Mouse (Mus musculus) lung, embryonic 15.5 days (tissue): ENCODE measurements at regions not wholly inside any gene's neighbourhood (a gene's known extent, or its start where the extent isn't known, plus 50 kb on each side); places are given as distances from the start of the nearest gene placed in this dataset.
A peak's percentile ranks its signal among the peaks of the same experiment; 100 is the strongest.

Experiments used
- ATAC-seq: fragments of 200-750 bp; cut with Nextera tagmentation; 2 replicates; pipeline ENCODE4 v1.8.0; 2017; ENCODE audit warnings: moderate number of reproducible peaks, borderline replicate concordance; ENCODE audit not compliant: low FRiP score, low TSS enrichment; ENCODE audit errors: extremely low read depth
- H3K27ac ChIP-seq: fragments of 300-500 bp; sonication (generic); 2 replicates; pipeline ENCODE4 v1.5.1; 2015; ENCODE audit warnings: moderate library complexity, mild to moderate bottlenecking, inconsistent platforms
- H3K27me3 ChIP-seq: fragments of 300-500 bp; sonication (generic); 2 replicates; pipeline ENCODE4 v1.6.1; 2015; ENCODE audit warnings: inconsistent platforms
- H3K36me3 ChIP-seq: fragments of 300-500 bp; sonication (generic); 2 replicates; pipeline ENCODE4 v1.6.1; 2015; ENCODE audit warnings: inconsistent platforms
- H3K4me1 ChIP-seq: fragments of 300-500 bp; sonication (generic); 2 replicates; pipeline ENCODE4 v1.6.1; 2015; ENCODE audit warnings: inconsistent platforms
- H3K4me2 ChIP-seq: fragments of 300-500 bp; sonication (generic); 2 replicates; pipeline ENCODE4 v1.6.1; 2015; ENCODE audit warnings: inconsistent platforms, mild to moderate bottlenecking, moderate library complexity
- H3K4me3 ChIP-seq: fragments of 300-500 bp; sonication (generic); 2 replicates; pipeline ENCODE4 v1.5.1; 2015; ENCODE audit warnings: mild to moderate bottlenecking, inconsistent platforms
- H3K9ac ChIP-seq: fragments of 300-500 bp; sonication (generic); 2 replicates; pipeline ENCODE4 v1.6.1; 2015; ENCODE audit warnings: inconsistent platforms
- H3K9me3 ChIP-seq: fragments of 300-500 bp; sonication (generic); 2 replicates; pipeline ENCODE4 v1.6.1; 2016; ENCODE audit warnings: inconsistent platforms
- WGBS: fragments of 180-500 bp; shearing (Covaris S2); methylation state at CpG from one replicate; pipeline ENCODE4 v1.1.7; 2015; 5-methylcytosine and 5-hydroxymethylcytosine counted together

DNA sequence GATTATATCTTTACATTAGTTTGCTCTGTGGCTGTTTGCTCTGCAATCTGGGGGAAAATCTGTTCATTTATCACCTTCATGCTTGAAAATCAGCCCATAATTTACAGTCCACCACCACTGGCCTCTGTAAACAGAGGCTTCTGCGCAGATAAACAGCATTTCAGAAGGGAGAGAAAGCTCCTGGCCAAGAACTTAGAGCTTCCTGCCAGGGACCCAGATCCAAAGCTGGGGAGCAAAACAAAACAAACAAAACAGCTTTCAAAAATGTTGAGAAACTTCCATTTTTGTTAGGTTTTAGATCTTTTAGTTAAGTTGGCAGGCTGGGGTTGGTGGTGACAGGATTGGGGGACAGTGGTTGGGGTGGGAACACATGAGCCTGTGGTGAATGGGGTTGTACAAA, 666.7 kb upstream of the Kdm8 start:
- H3K9me3 ChIP-seq: no peaks in the 10 kb centered on the region
- no peaks in the 10 kb centered on the region for H3K36me3 ChIP-seq
- H3K27me3 ChIP-seq: no peaks in the 10 kb centered on the region
- no peak overlapping the region for H3K27ac ChIP-seq
- H3K9ac ChIP-seq: no peak overlapping the region
- peak; percentile 42; the same call in 1 of the 2 replicates for ATAC-seq
- H3K4me3 ChIP-seq: no peak overlapping the region
- no peaks in the 10 kb centered on the region for H3K4me1 ChIP-seq
- no peak overlapping the region for H3K4me2 ChIP-seq
- WGBS: 24% methylated on average over 1 of the region's 1 CpGs

DNA sequence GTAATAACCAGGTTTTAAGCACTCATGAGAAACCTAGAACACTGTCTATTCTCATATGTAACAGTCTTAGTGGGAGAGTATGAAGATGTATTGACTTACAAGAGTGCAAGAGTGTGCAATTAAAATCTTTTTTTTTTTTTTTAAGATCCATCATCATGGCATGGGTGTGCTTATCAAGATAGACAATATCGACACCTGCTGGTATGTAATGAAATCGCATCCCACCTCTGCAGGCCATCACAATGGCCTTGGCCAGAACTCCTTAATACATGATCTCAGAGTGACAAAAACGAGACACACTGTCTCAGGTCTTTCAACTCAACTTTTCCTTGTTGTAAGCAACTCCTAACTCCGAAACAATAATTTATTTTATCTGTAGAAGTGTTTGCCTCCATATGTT, 661.7 kb upstream of the Kdm8 start:
- H3K36me3 ChIP-seq: no peaks in the 10 kb centered on the region
- H3K9ac ChIP-seq: no peak overlapping the region
- no peak overlapping the region for H3K27ac ChIP-seq
- H3K27me3 ChIP-seq: no peaks in the 10 kb centered on the region
- no peaks in the 10 kb centered on the region for H3K9me3 ChIP-seq
- no peak overlapping the region for H3K4me2 ChIP-seq
- no peak for ATAC-seq
- no peak overlapping the region for H3K4me3 ChIP-seq
- no peaks in the 10 kb centered on the region for H3K4me1 ChIP-seq
- WGBS: 45% methylated on average over 4 of the region's 4 CpGs

DNA sequence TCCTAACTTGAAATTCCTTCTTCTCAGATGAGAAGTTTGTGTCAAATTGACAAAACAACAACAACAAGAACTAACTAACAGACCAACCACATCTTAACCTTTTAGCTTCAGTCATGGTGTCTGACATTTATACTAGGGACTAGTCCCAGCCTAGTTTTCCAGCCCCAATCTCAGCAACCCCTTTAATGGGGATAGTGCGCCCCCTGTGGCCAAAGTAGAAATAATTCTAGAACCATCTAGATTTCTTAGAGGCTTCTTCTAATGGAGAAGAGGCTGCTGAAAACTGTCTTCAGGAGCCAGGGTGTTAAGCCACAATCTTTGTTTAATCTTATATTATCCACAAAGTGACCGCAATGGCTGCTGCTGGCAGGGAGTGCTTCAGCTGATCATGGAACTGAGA, 659.5 kb upstream of the Kdm8 start:
- no peak for ATAC-seq
- Histone ChIP-seq H3K27ac (no peak overlapping the region), H3K4me1 (no peaks in the 10 kb centered on the region), H3K4me2 (no peak overlapping the region), H3K27me3 (no peaks in the 10 kb centered on the region), H3K36me3 (no peaks in the 10 kb centered on the region), H3K9me3 (no peaks in the 10 kb centered on the region), H3K9ac (no peak overlapping the region), H3K4me3 (no peak overlapping the region)
- 75% methylated on average over 2 of the region's 2 CpGs for WGBS

DNA sequence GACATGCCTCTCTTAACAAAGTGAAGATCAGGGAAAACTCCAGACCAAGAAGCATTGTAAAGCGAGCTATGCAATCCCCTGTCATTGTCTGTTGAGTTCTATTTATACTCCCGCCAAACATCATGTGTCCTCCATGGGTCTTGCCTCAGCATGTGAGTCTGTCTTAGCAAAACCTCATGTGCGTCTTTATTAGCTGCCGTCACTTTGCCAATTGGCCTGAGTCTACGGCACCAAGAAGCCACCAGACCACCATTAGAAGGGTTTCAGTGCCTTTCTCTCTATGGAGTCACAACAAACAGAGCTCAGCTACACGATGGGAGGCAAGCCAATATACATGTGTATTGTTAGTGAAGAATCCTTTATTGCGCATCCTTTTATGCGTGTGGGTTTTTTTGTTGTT, 658.6 kb upstream of the Kdm8 start:
- Histone ChIP-seq H3K36me3 (no peaks in the 10 kb centered on the region), H3K4me3 (no peak overlapping the region), H3K9ac (no peak overlapping the region), H3K4me1 (no peaks in the 10 kb centered on the region), H3K27me3 (no peaks in the 10 kb centered on the region), H3K4me2 (no peak overlapping the region), H3K9me3 (no peaks in the 10 kb centered on the region), H3K27ac (no peak overlapping the region)
- ATAC-seq: no peak
- WGBS: 89% methylated on average over 8 of the region's 8 CpGs

DNA sequence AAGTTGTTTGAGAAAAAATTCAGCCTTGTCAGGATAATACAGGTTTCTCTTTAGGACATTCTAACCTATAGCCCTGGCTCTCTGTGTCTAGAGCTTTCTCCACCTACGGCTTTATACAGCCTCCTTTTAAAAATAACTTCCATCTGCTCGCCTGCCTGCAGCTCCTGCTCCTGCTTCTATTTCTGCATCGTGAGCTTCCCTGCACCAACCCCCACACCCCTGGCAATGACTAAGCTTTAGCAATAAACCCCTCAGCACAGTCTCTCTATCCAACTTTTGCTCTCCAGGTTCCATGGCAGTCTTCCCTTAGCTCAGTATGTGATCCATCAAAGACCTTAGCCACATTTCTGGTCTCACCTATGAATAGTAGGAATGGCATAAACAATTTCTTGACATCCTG, 655.7 kb upstream of the Kdm8 start:
- H3K4me2 ChIP-seq: no peak overlapping the region
- no peak overlapping the region for H3K4me3 ChIP-seq
- H3K9me3 ChIP-seq: no peaks in the 10 kb centered on the region
- no peak overlapping the region for H3K9ac ChIP-seq
- no peaks in the 10 kb centered on the region for H3K36me3 ChIP-seq
- no peaks in the 10 kb centered on the region for H3K4me1 ChIP-seq
- H3K27ac ChIP-seq: no peak overlapping the region
- WGBS: 61% methylated on average over 3 of the region's 3 CpGs
- no peaks in the 10 kb centered on the region for H3K27me3 ChIP-seq
- ATAC-seq: no peak

DNA sequence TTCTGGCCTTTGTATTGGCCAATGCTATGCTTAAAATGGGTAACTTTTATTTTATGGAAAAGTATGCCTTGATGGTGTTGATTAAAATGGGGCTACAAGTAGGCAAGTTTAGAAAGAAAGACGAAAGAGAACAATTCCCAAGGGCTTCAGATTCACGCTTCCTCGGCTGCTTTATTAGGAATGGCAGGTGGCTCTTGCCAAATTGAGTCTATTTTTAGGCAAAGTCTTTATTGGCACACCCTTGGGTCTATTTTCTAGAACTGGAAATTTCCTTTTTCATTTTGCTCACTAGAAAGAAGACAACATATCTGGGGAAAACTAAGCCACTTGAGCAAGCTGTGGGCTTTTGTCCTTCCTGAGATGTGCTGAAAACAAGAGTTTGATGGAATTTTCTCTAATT, 641.4 kb upstream of the Kdm8 start:
- no peak overlapping the region for H3K9ac ChIP-seq
- H3K27ac ChIP-seq: no peak overlapping the region
- no peaks in the 10 kb centered on the region for H3K4me1 ChIP-seq
- no peaks in the 10 kb centered on the region for H3K9me3 ChIP-seq
- no peaks in the 10 kb centered on the region for H3K36me3 ChIP-seq
- no peak overlapping the region for H3K4me2 ChIP-seq
- WGBS: 80% methylated on average over 3 of the region's 3 CpGs
- H3K4me3 ChIP-seq: no peak overlapping the region
- ATAC-seq: no peak
- no peaks in the 10 kb centered on the region for H3K27me3 ChIP-seq

DNA sequence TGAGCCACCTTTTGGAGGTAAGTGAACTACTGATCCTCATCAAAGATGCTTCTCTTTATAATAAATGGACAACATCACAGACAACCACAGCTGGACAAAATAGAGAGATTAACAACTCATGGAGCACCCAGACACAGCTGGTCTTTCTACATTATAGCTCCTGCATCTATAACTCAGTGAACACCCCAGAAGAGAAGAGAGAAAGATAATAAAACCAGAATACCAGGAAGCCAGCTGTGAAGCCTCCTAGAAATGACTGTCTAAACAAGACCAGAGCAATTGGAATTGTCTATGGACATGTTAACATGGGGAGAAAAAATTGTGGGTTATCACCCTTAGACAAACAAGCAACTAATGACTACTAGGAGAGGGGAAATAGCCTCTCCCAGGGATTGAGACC, 609.8 kb upstream of the Kdm8 start:
- no peak for ATAC-seq
- Histone ChIP-seq H3K4me1 (no peaks in the 10 kb centered on the region), H3K27ac (no peak overlapping the region), H3K27me3 (no peaks in the 10 kb centered on the region), H3K4me3 (no peak overlapping the region), H3K9ac (no peak overlapping the region), H3K4me2 (no peak overlapping the region), H3K9me3 (no peaks in the 10 kb centered on the region), H3K36me3 (no peaks in the 10 kb centered on the region)

DNA sequence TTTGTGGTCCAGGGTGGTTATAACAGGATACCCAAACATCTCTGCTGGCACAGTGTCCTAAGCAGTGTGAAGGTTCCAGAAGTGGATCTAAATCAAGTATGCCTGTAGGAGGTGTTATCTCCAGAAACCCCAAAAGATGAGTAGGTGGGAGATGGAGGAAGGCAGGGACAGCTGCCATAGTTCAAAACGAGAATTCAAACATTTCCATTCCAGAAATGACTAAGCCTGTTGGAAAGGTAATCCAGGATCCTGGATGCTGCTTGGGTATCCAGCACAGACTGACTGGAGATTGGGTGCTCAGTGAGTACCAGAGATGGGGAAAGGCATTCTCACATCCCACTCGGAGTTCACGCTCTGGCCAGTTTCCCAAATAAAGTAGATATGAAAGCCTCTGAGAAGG, 607.9 kb upstream of the Kdm8 start:
- no peaks in the 10 kb centered on the region for H3K27me3 ChIP-seq
- no peaks in the 10 kb centered on the region for H3K4me1 ChIP-seq
- H3K4me2 ChIP-seq: no peak overlapping the region
- no peaks in the 10 kb centered on the region for H3K9me3 ChIP-seq
- no peak for ATAC-seq
- H3K9ac ChIP-seq: no peak overlapping the region
- H3K36me3 ChIP-seq: no peaks in the 10 kb centered on the region
- 82% methylated on average over 3 of the region's 3 CpGs for WGBS
- no peak overlapping the region for H3K4me3 ChIP-seq
- no peak overlapping the region for H3K27ac ChIP-seq

DNA sequence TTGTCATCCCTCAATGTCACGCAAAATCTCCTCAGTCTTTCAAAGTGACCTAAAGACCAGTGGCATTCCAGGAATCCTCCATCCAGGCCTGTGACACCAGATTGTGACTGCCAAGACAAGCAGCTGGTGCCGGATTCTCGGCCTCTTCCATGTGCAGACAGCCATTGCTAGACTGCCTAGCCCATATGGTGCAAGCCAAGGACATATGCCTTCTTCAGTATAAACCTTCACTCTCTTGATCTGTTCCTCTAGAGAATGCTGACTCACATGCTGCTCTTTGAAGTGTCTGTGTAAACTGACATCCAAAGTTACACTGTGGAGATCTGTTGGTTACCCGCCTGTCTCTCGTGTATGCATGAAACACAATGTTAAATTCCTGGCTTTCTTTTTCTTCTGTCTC, 589.4 kb upstream of the Kdm8 start:
- H3K36me3 ChIP-seq: no peaks in the 10 kb centered on the region
- no peak overlapping the region for H3K27ac ChIP-seq
- H3K4me2 ChIP-seq: no peak overlapping the region
- no peaks in the 10 kb centered on the region for H3K9me3 ChIP-seq
- no peaks in the 10 kb centered on the region for H3K27me3 ChIP-seq
- H3K4me3 ChIP-seq: no peak overlapping the region
- H3K9ac ChIP-seq: no peak overlapping the region
- ATAC-seq: no peak
- WGBS: 63% methylated on average over 5 of the region's 5 CpGs
- no peaks in the 10 kb centered on the region for H3K4me1 ChIP-seq

DNA sequence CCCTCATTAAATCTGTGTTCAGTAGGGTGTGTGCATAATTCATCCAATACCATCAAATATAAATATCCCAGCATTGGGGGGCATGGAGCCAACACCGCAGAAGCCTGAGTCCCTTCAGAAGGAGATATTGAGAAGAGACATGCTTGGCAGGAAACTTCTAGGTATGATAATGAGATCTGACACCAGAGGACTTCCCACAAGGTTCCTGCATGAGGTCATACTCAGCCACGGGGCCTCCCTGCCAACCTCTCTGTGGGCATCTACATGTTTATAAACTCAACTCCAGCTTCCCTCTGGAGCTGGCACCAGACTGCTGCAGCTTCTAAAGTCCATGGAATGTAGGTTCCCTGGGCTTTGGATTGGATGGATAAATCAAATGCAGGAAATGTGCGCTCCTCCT, 587.4 kb upstream of the Kdm8 start:
- no peaks in the 10 kb centered on the region for H3K9me3 ChIP-seq
- no peaks in the 10 kb centered on the region for H3K27me3 ChIP-seq
- no peaks in the 10 kb centered on the region for H3K4me1 ChIP-seq
- ATAC-seq: no peak
- H3K36me3 ChIP-seq: no peaks in the 10 kb centered on the region
- H3K27ac ChIP-seq: no peak overlapping the region
- H3K4me3 ChIP-seq: no peak overlapping the region
- no peak overlapping the region for H3K9ac ChIP-seq
- WGBS: 78% methylated on average over 3 of the region's 3 CpGs
- H3K4me2 ChIP-seq: no peak overlapping the region

DNA sequence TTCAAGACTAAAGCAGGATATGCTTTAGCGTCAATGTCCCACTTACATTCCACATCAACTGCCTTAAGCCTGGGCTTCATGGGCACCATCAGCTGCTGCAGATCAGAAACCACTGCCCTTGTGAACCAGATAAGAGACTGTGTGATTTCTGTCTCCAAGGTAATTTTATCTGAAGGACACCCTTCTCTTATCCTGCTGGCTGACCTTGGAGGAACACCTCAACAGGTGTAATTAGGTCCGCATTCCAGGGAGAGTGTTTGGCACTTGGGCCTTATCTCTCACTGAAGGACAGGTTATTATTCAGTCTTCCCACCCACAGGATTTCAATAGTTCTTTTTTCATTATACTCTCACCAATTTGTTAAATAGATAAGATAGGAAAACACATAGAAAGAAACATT, 583.1 kb upstream of the Kdm8 start:
- Histone ChIP-seq H3K9ac (no peak overlapping the region), H3K27me3 (no peaks in the 10 kb centered on the region), H3K36me3 (no peaks in the 10 kb centered on the region), H3K9me3 (no peaks in the 10 kb centered on the region; the same call in 1 of the 2 replicates), H3K4me1 (no peaks in the 10 kb centered on the region), H3K4me2 (no peak overlapping the region), H3K27ac (no peak overlapping the region), H3K4me3 (no peak overlapping the region)
- ATAC-seq: no peak
- 65% methylated on average over 2 of the region's 2 CpGs for WGBS

DNA sequence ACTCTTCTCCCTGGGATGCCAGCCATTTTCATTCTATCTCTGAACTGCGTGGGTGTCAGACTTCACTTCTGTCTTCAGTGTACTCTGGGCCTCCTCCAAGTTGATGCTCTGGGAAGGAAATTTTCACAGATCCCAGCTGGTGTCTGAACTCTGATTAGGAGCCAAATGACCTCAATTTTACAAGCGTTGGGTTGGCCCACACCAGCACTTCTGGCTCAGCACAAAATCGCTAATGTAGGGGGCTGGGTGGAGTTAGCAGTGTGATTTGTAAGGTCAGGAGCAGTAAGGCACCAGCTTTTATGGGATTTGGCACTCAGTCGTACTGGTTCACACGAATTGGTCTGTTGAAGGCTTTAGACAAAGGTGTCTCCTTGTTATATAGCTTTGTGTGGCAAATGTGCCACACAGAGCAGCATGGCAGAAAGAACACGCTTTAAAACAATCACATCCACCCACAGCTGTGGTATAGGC, 576.3 kb upstream of the Kdm8 start:
- no peak overlapping the region for H3K9ac ChIP-seq
- H3K4me2 ChIP-seq: no peak overlapping the region
- no peak overlapping the region for H3K27ac ChIP-seq
- H3K27me3 ChIP-seq: no peaks in the 10 kb centered on the region
- WGBS: 46% methylated on average over 6 of the region's 6 CpGs
- no peaks in the 10 kb centered on the region for H3K9me3 ChIP-seq
- ATAC-seq: peak; percentile 72; the same call in 1 of the 2 replicates
- H3K4me1 ChIP-seq: no peaks in the 10 kb centered on the region
- no peaks in the 10 kb centered on the region for H3K36me3 ChIP-seq
- H3K4me3 ChIP-seq: no peak overlapping the region

DNA sequence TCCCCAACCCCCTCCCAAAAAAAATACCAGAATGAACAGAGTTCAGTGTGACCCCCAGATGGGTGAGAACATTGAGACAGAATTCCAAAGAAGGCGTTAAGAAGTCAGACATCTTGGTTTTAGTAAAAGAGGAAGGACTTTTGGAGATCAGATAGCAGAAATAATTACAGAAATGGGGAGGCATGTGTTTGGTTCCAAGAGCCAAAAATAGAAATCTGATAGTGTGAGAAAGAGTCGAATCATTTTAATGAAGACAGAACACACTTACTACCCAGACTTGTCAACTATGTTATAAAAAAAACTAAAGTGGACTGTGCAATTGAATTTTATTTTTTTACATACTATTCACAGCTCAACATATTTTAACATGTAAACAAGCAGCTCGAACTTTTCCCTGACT, 575.9 kb upstream of the Kdm8 start:
- WGBS: 47% methylated on average over 3 of the region's 3 CpGs
- Histone ChIP-seq H3K36me3 (no peaks in the 10 kb centered on the region), H3K27me3 (no peaks in the 10 kb centered on the region), H3K4me3 (no peak overlapping the region), H3K4me2 (no peak overlapping the region), H3K4me1 (no peaks in the 10 kb centered on the region), H3K9me3 (no peaks in the 10 kb centered on the region), H3K9ac (no peak overlapping the region), H3K27ac (no peak overlapping the region)
- ATAC-seq: no peak
